Mouse (Mus musculus): Measurements from ENCODE around the gene Bub1b.

The Bub1b gene

GRCm38 (mm10) chr2:118656688-118657281 lies 58.8 kb downstream of the Bub1b start:
- TF ChIP-seq POU5F1 (IDR thresholded peaks at IDR 0.05; ENCODE audit: borderline replicate concordance, low read length) (no peak), CTCF (conservative IDR thresholded peaks at IDR 0.05; ENCODE audit: low read length) (no peak), NANOG (IDR thresholded peaks at IDR 0.05; ENCODE audit: borderline replicate concordance, low read length) (no peak)
- H3K9me3 ChIP-seq (ENCODE audit: low read length): no peaks in the 10 kb centered on the region
- H3K27me3 ChIP-seq (ENCODE audit: insufficient read depth, low read length): no peaks in the 10 kb centered on the region
- H3K4me3 ChIP-seq (replicated peaks; ENCODE audit: low read length): no peak overlapping the region
- peaks cover 72% of the 10 kb centered on the region for H3K4me1 ChIP-seq (replicated peaks; ENCODE audit: low read depth, low read length)
- no peaks in the 10 kb centered on the region for H3K36me3 ChIP-seq (ENCODE audit: insufficient read depth, low read length)

GRCm38 (mm10) chr2:118658457-118658856 lies 60.4 kb downstream of the Bub1b start:
- no peak for TF ChIP-seq POU5F1 (IDR thresholded peaks at IDR 0.05; ENCODE audit: borderline replicate concordance, low read length)
- no peak for TF ChIP-seq CTCF (conservative IDR thresholded peaks at IDR 0.05; ENCODE audit: low read length)
- TF ChIP-seq NANOG (IDR thresholded peaks at IDR 0.05; ENCODE audit: borderline replicate concordance, low read length): no peak
- no peaks in the 10 kb centered on the region for H3K9me3 ChIP-seq (ENCODE audit: low read length)
- H3K27me3 ChIP-seq (ENCODE audit: insufficient read depth, low read length): 0 out of 2 replicates have a peak, but pooled peaks cover 3% of the 10 kb centered on the region
- H3K4me3 ChIP-seq (replicated peaks; ENCODE audit: low read length): no peak overlapping the region
- H3K4me1 ChIP-seq (replicated peaks; ENCODE audit: low read depth, low read length): peaks cover 74% of the 10 kb centered on the region
- H3K36me3 ChIP-seq (ENCODE audit: insufficient read depth, low read length): no peaks in the 10 kb centered on the region

- peaks cover 8% of the 10 kb centered on the region for H3K27me3 ChIP-seq (ENCODE audit: insufficient read depth, low read length)
Observed at GRCm38 (mm10) chr2:118659077-118659476, 61.1 kb downstream of the Bub1b start.

GRCm38 (mm10) chr2:118659493-118659892 lies 61.5 kb downstream of the Bub1b start:
- Histone ChIP-seq H3K4me1 (replicated peaks; ENCODE audit: low read depth, low read length) (peaks cover 77% of the 10 kb centered on the region), H3K9me3 (ENCODE audit: low read length) (no peaks in the 10 kb centered on the region), H3K36me3 (ENCODE audit: insufficient read depth, low read length) (no peaks in the 10 kb centered on the region), H3K27me3 (ENCODE audit: insufficient read depth, low read length) (peaks cover 13% of the 10 kb centered on the region), H3K4me3 (replicated peaks; ENCODE audit: low read length) (peak overlapping the region; percentile 14; the same call in 1 of the 2 replicates)
- no peak for TF ChIP-seq CTCF (conservative IDR thresholded peaks at IDR 0.05; ENCODE audit: low read length)
- no peak for TF ChIP-seq NANOG (IDR thresholded peaks at IDR 0.05; ENCODE audit: borderline replicate concordance, low read length)
- no peak for TF ChIP-seq POU5F1 (IDR thresholded peaks at IDR 0.05; ENCODE audit: borderline replicate concordance, low read length)

More at GRCm38 (mm10) chr2:118659077-118659476, 61.1 kb downstream of the Bub1b start:
- peaks cover 77% of the 10 kb centered on the region for H3K4me1 ChIP-seq (replicated peaks; ENCODE audit: low read depth, low read length)
- TF ChIP-seq CTCF (conservative IDR thresholded peaks at IDR 0.05; ENCODE audit: low read length) (no peak), NANOG (IDR thresholded peaks at IDR 0.05; ENCODE audit: borderline replicate concordance, low read length) (no peak), POU5F1 (IDR thresholded peaks at IDR 0.05; ENCODE audit: borderline replicate concordance, low read length) (no peak)
- no peaks in the 10 kb centered on the region for H3K36me3 ChIP-seq (ENCODE audit: insufficient read depth, low read length)
- H3K9me3 ChIP-seq (ENCODE audit: low read length): no peaks in the 10 kb centered on the region
- H3K4me3 ChIP-seq (replicated peaks; ENCODE audit: low read length): peak overlapping the region; percentile 14; the same call in 1 of the 2 replicates

GRCm38 (mm10) chr2:118659998-118660452 lies 62.0 kb downstream of the Bub1b start:
- no peaks in the 10 kb centered on the region for H3K9me3 ChIP-seq (ENCODE audit: low read length)

GRCm38 (mm10) chr2:118661891-118662290 lies 63.9 kb downstream of the Bub1b start:
- Histone ChIP-seq H3K27me3 (ENCODE audit: insufficient read depth, low read length) (peaks cover 22% of the 10 kb centered on the region), H3K9me3 (ENCODE audit: low read length) (no peaks in the 10 kb centered on the region), H3K4me3 (replicated peaks; ENCODE audit: low read length) (no peak overlapping the region), H3K36me3 (ENCODE audit: insufficient read depth, low read length) (no peaks in the 10 kb centered on the region), H3K4me1 (replicated peaks; ENCODE audit: low read depth, low read length) (peaks cover 78% of the 10 kb centered on the region)
- TF ChIP-seq CTCF (conservative IDR thresholded peaks at IDR 0.05; ENCODE audit: low read length): no peak

More at GRCm38 (mm10) chr2:118659998-118660452, 62.0 kb downstream of the Bub1b start:
- Histone ChIP-seq H3K4me3 (replicated peaks; ENCODE audit: low read length) (peak overlapping the region; percentile 41; the same call in 1 of the 2 replicates), H3K36me3 (ENCODE audit: insufficient read depth, low read length) (no peaks in the 10 kb centered on the region), H3K27me3 (ENCODE audit: insufficient read depth, low read length) (peaks cover 14% of the 10 kb centered on the region), H3K4me1 (replicated peaks; ENCODE audit: low read depth, low read length) (peaks cover 76% of the 10 kb centered on the region)
- TF ChIP-seq NANOG (IDR thresholded peaks at IDR 0.05; ENCODE audit: borderline replicate concordance, low read length) (no peak), POU5F1 (IDR thresholded peaks at IDR 0.05; ENCODE audit: borderline replicate concordance, low read length) (no peak), CTCF (conservative IDR thresholded peaks at IDR 0.05; ENCODE audit: low read length) (no peak)

GRCm38 (mm10) chr2:118662902-118663803 lies 65.1 kb downstream of the Bub1b start, which contains the start of gene Pak6:
Gene Pak6, plus strand, starts transcription at chr2:118663303.
- TF ChIP-seq NANOG (IDR thresholded peaks at IDR 0.05; ENCODE audit: borderline replicate concordance, low read length): no peak
- no peak for TF ChIP-seq CTCF (conservative IDR thresholded peaks at IDR 0.05; ENCODE audit: low read length)
- no peak for TF ChIP-seq POU5F1 (IDR thresholded peaks at IDR 0.05; ENCODE audit: borderline replicate concordance, low read length)
- H3K4me3 ChIP-seq (replicated peaks; ENCODE audit: low read length): peak within 1 kb of the TSS; percentile 76
- H3K36me3 ChIP-seq (ENCODE audit: insufficient read depth, low read length): no peaks in the 10 kb centered on the region
- H3K9me3 ChIP-seq (ENCODE audit: low read length): no peaks in the 10 kb centered on the region
- peaks cover 22% of the 10 kb centered on the region for H3K27me3 ChIP-seq (ENCODE audit: insufficient read depth, low read length)
- H3K4me1 ChIP-seq (replicated peaks; ENCODE audit: low read depth, low read length): peaks cover 76% of the 10 kb centered on the region

Data from E14TG2a.4 (cell line).